8 mouse cellular contexts compared by ENCODE assay signal in genomic region chr10:117628363-117629168, GRCm38 (mm10). TPM values are rescaled to one million over a fixed set of nuclear protein-coding genes. Genes with fewer than 3 reads are reported as not detected.
DNase-seq lines count a peak whose midpoint lies in the region; ATAC-seq and TF ChIP-seq lines count a peak whose summit lies in the region.

No protein-coding gene starts in this region.

- H3K4me3 ChIP-seq in kidney, adult 2 months (ENCODE audit: insufficient read depth, low read depth, low read length), result peak overlapping the region; percentile 50
- peak overlapping the region; percentile 51 for H3K4me3 ChIP-seq in bone marrow macrophage, adult 2 months (ENCODE audit: insufficient read depth, low read length)
- H3K4me3 ChIP-seq in hindbrain, embryonic 12.5 days, result peak overlapping the region; percentile 51
- H3K4me3 ChIP-seq in midbrain, embryonic 13.5 days (replicated peaks), result peak overlapping the region; percentile 51

- H3K27me3 ChIP-seq in kidney, adult 2 months (replicated peaks; ENCODE audit: control insufficient read depth, insufficient read depth, low read length), result peaks cover 1% of the 10 kb centered on the region; the same call in 1 of the 2 replicates
- peaks cover 54% of the 10 kb centered on the region for H3K27me3 ChIP-seq in hindbrain, embryonic 12.5 days
- peaks cover 59% of the 10 kb centered on the region for H3K27me3 ChIP-seq in midbrain, embryonic 13.5 days

- H3K27ac ChIP-seq in kidney, adult 2 months (ENCODE audit: insufficient read depth, low read depth, low read length), result no peak overlapping the region
- no peak overlapping the region for H3K27ac ChIP-seq in bone marrow macrophage, adult 2 months (ENCODE audit: insufficient read depth, low read depth, low read length)
- H3K27ac ChIP-seq in hindbrain, embryonic 12.5 days, result no peak overlapping the region
- no peak overlapping the region for H3K27ac ChIP-seq in midbrain, embryonic 13.5 days

- H3K9me3 ChIP-seq in hindbrain, embryonic 12.5 days (replicated peaks), result no peaks in the 10 kb centered on the region
- H3K9me3 ChIP-seq in midbrain, embryonic 13.5 days, result no peaks in the 10 kb centered on the region

- ATAC-seq in hindbrain, embryonic 12.5 days (ENCODE audit: low FRiP score), result peak; percentile 48; the same call in 1 of the 2 replicates
- ATAC-seq in midbrain, embryonic 13.5 days, result peak; percentile 12; the same call in 1 of the 2 replicates

- peak overlapping the region; percentile 86 for H3K4me2 ChIP-seq in hindbrain, embryonic 12.5 days (replicated peaks)
- H3K4me2 ChIP-seq in midbrain, embryonic 13.5 days (replicated peaks), result peak overlapping the region; percentile 82

- peaks cover 3% of the 10 kb centered on the region; the same call in 1 of the 2 replicates for H3K4me1 ChIP-seq in kidney, adult 2 months (ENCODE audit: control insufficient read depth, insufficient read depth, low read length)
- H3K4me1 ChIP-seq in bone marrow macrophage, adult 2 months (ENCODE audit: control insufficient read depth, insufficient read depth, low read length), result no peaks in the 10 kb centered on the region
- peaks cover 12% of the 10 kb centered on the region for H3K4me1 ChIP-seq in hindbrain, embryonic 12.5 days
- peaks cover 16% of the 10 kb centered on the region for H3K4me1 ChIP-seq in midbrain, embryonic 13.5 days (replicated peaks)

- TF ChIP-seq POLR2A in kidney, adult 2 months (IDR thresholded peaks at IDR 0.05; ENCODE audit: low read depth, low read length), result no peak
- TF ChIP-seq POLR2A in bone marrow macrophage, adult 2 months (IDR thresholded peaks at IDR 0.05; ENCODE audit: borderline replicate concordance, low read depth, low read length), result no peak

- 9% methylated on average over 25 of the region's 25 CpGs for WGBS in kidney, adult 2 months
- WGBS in hindbrain, embryonic 12.5 days, result 2% methylated on average over 25 of the region's 25 CpGs
- under 1% methylated on average over 25 of the region's 25 CpGs for WGBS in midbrain, embryonic 13.5 days

- no peak for DNase-seq in kidney, adult 2 months
- no peak for DNase-seq in kidney, postnatal 14 days
- no peak for DNase-seq in ovary, adult 18-20 months (ENCODE audit: low spot score)
- no peak for DNase-seq in right cerebral cortex, adult 18-20 months
- no peak for DNase-seq in adrenal gland, adult (ENCODE audit: inconsistent age in 2 of 2, low spot score in 1 of 2)

- 0 out of 2 replicates have a peak, but pooled peaks have one; percentile 2 for TF ChIP-seq CTCF in kidney, adult 2 months (conservative IDR thresholded peaks at IDR 0.05; ENCODE audit: insufficient read depth, insufficient read length, low read depth, low read length)
- no peak for TF ChIP-seq CTCF in bone marrow macrophage, adult 2 months (IDR thresholded peaks at IDR 0.05; ENCODE audit: low read depth, low read length)

- no peaks in the 10 kb centered on the region for H3K36me3 ChIP-seq in kidney, adult 2 months (ENCODE audit: control insufficient read depth, insufficient read depth, low read length)
- no peaks in the 10 kb centered on the region for H3K36me3 ChIP-seq in hindbrain, embryonic 12.5 days
- no peaks in the 10 kb centered on the region for H3K36me3 ChIP-seq in midbrain, embryonic 13.5 days

- H3K9ac ChIP-seq in hindbrain, embryonic 12.5 days, result peak overlapping the region; percentile 58; the same call in 1 of the 2 replicates
- H3K9ac ChIP-seq in midbrain, embryonic 13.5 days (replicated peaks), result peak overlapping the region; percentile 55

RNA-seq across cellular contexts. Expression of gene Cpm, which starts 0.7 kb away (rescaled TPM):
- polyA plus RNA-seq in kidney, adult 2 months (2012; rRNA removed), result 36.7 and 37.2 TPM in 2 replicates
- not detected in 2 replicates for polyA plus RNA-seq in bone marrow macrophage, adult 2 months (2012; ENCODE audit: insufficient read depth, insufficient read length, missing spikeins)
- 6.0 and 7.8 TPM in 2 replicates for polyA plus RNA-seq in hindbrain, embryonic 12.5 days (2016; fragmentation: Nextera tagmentation; extraction: Ambion mirVana)
- 3.3 and 5.7 TPM in 2 replicates for polyA plus RNA-seq in midbrain, embryonic 13.5 days (2015; fragmentation: Nextera tagmentation; extraction: Ambion mirVana)
